Mouse (Mus musculus) testis, adult 2 months (tissue): Measurements from ENCODE around the gene Hist1h4i.

ENCODE experiments used
- CTCF ChIP-seq: fragments of 200-500 bp; IDR thresholded peaks from 2 replicates; pipeline ENCODE4 v1.5.1; 2012; ENCODE audit warnings: low read depth, mild to moderate bottlenecking, inconsistent platforms, low read length, moderate library complexity; ENCODE audit not compliant: control insufficient read depth, insufficient read depth, insufficient replicate concordance
- POLR2A ChIP-seq: fragments of 200-500 bp; IDR thresholded peaks from 2 replicates; pipeline ENCODE4 v1.6.1; 2012; ENCODE audit warnings: low read depth, mild to moderate bottlenecking, inconsistent platforms, low read length, moderate library complexity; ENCODE audit not compliant: control insufficient read depth

DNA sequence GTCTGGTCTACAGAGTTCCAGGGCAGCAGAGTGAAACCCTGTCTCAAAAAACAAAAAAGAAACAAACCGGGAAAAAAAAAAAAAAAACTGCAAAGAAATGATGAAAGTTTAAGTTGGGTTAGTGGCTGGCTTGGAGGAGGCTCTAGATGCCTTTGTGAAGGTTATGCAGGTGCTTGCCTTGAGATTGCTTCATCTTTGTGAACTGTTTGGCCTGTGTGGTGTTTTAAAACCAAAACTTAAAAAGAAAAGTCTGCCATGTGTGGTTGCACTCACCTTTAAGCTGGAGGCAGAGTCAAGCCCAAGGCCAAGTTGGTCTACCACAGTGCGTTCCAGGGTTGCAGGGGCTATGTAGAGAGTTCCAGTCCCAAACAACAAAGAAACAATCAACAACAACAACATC lies 7.9 kb upstream of the Hist1h4i start:
- no peak for TF ChIP-seq CTCF
- no peak for TF ChIP-seq POLR2A
